Mouse (Mus musculus) spleen, adult 10 weeks (tissue): Measurements from ENCODE around the gene Zdhhc12. TPM values are rescaled to one million over a fixed set of nuclear protein-coding genes. Genes with fewer than 3 reads are reported as not detected.

Experiments used
- polyA plus RNA-seq: library from polyadenylated mRNA; stranded (reverse); fragments of 350-450 nt; fragmentation: Illumina TruSeq; extraction: RNeasy Lipid Tissue Mini Kit (QIAGEN cat#74804); gene quantifications from one replicate; pipeline ENCODE4 v1.2.3, GENCODE M21; 2015; ENCODE audit warnings: low replicate concordance; ENCODE audit not compliant: insufficient read depth

Zdhhc12 gene
- 4.9 TPM for polyA plus RNA-seq

GRCm38 (mm10) chr2:30093471-30094207 lies at the start of gene Zdhhc12:
TSS of gene Zdhhc12 (minus strand) at chr2:30093648.

GRCm38 (mm10) chr2:30133613-30134377 lies 40.3 kb upstream of the Zdhhc12 start, which contains the start of gene Tbc1d13:
TSS of gene Tbc1d13 (plus strand) at chr2:30133746.

GRCm38 (mm10) chr2:30124472-30125274 lies 31.2 kb upstream of the Zdhhc12 start, which contains the start of gene Zer1:
TSS of gene Zer1 (minus strand) at chr2:30124585.

DNA sequence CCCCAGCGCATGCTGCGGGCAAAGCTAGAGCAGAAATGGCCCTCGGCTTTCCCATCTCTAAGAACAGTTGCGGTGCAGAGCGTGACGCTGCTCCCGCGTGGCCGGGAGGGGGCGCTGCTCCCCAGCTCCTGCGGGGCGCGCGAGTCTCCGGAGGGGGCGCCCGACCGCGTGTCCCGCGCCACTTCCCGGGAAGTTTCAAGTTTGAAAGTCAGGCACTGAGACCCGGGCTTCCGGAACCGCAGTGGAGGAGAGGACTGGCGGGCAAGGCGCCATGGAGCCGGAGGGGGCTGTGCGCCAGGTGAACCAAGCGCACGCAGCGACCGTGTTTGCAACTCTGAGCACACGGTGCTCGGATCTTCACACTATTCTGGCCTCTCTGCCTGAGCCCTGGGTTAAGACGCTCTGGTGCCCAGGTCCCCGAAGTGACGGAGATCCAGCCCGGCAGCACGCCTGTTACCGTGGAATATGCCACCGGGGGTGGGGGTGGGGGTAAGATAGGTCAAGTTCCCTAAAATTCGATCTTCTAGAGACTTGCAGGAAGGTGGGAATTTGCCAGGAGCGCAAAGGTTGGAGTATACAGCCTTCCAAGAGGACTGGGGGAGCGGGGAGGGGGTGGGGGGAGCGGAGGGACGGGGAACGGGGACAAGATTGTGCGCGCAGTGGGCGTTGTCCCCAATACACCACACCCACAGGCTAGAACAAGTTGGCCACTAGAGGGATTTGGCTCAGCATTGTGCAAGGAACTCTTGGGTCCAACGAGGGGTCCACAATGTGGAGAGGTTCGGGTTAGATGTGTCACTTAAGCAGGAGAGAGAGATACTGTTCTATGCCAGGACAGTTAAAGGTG lies 15.7 kb downstream of the Zdhhc12 start, which contains the start of gene Pkn3:
Gene Pkn3 (plus strand): TSS at position 183 of the 847 bp plus-strand sequence.

GRCm38 (mm10) chr2:30057223-30057904 lies 36.1 kb downstream of the Zdhhc12 start, which contains the start of gene Set:
TSS of gene Set (plus strand) at chr2:30057378.

DNA sequence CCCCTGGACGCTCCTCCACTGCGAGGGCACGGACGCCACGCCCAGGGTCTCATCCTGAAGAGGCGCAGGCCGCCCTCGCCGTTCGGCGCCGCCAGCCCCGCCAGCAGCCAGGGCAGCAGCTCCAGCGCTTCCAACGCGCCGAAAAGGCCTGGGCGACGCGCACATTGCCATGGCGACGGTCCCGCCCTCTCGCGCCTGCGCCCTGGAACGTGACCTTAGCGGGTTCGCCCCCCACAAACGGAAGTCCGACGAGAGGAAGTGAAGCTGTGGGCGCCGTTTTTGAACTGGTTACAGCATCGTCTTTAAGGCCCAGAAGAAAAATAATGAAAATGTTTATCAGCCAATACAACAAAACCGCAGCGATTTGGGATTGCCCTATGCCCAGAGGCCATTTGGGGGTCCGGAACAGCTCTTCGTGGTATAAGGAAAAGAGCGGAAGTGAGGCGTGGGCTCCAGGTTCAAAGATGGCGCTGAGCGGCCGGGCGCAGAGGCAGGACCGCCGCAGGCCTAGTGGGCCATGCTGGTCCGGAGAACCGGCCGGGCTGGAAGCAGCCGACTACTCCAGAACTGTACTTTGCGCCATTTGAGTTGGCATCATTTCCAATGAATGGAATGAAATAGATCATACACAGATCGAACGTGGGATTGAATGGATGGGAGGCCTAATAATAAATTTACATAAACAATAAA lies 44.6 kb downstream of the Zdhhc12 start, which contains the start of gene Wdr34:
Gene Wdr34 (minus strand): TSS at position 183 of the 690 bp plus-strand sequence.

Other genes starting within 250 kb of the Zdhhc12 start
- gene Cercam, start 224.5 kb downstream of the Zdhhc12 start, polyA plus RNA-seq: 1.9 TPM
- gene Odf2, start 204.4 kb downstream of the Zdhhc12 start, polyA plus RNA-seq: 49.3 TPM
- gene Gle1, start 158.2 kb downstream of the Zdhhc12 start, polyA plus RNA-seq: 47.2 TPM
- gene Sptan1, start 128.1 kb downstream of the Zdhhc12 start, polyA plus RNA-seq: 111 TPM
- gene Wdr34, start 44.8 kb downstream of the Zdhhc12 start, polyA plus RNA-seq: 0.88 TPM
- 534 TPM for gene Set, start 36.3 kb downstream of the Zdhhc12 start, polyA plus RNA-seq
- gene Pkn3, start 16.0 kb downstream of the Zdhhc12 start, polyA plus RNA-seq: 1.2 TPM
- 30.0 TPM for gene Zer1, start 30.9 kb upstream of the Zdhhc12 start, polyA plus RNA-seq
- 42.2 TPM for gene Tbc1d13, start 40.1 kb upstream of the Zdhhc12 start, polyA plus RNA-seq
- 1.2 TPM for gene Endog, start 77.8 kb upstream of the Zdhhc12 start, polyA plus RNA-seq
- 8.9 TPM for gene Spout1, start 84.8 kb upstream of the Zdhhc12 start, polyA plus RNA-seq
- 5.0 TPM for gene Kyat1, start 112.2 kb upstream of the Zdhhc12 start, polyA plus RNA-seq
- gene Lrrc8a, start 144.1 kb upstream of the Zdhhc12 start, polyA plus RNA-seq: 9.8 TPM
- 1.5 TPM for gene Gm28035, start 146.9 kb upstream of the Zdhhc12 start, polyA plus RNA-seq
- 27.3 TPM for gene Phyhd1, start 172.6 kb upstream of the Zdhhc12 start, polyA plus RNA-seq
- gene Gm28038, start 187.4 kb upstream of the Zdhhc12 start, polyA plus RNA-seq: not detected
- 8.9 TPM for gene Dolk, start 192.7 kb upstream of the Zdhhc12 start, polyA plus RNA-seq
- gene Nup188, start 192.7 kb upstream of the Zdhhc12 start, polyA plus RNA-seq: 24.6 TPM